Mouse (Mus musculus): ENCODE results near the gene C2cd2. TPM values are rescaled to one million over a fixed set of nuclear protein-coding genes. Genes with fewer than 3 reads are reported as not detected.

Gene C2cd2
- polyA plus RNA-seq, 1 experiment from 2014 or later, result 19.4 TPM

GRCm38 (mm10) chr16:97909356-97909755 lies 53.0 kb downstream of the C2cd2 start:
- H3K9ac ChIP-seq (ENCODE audit: low read depth, low read length), result no peak overlapping the region
- no peak overlapping the region for H3K4me3 ChIP-seq (ENCODE audit: low read length)
- no peak overlapping the region for H3K4me2 ChIP-seq (ENCODE audit: low read length)
- H3K4me1 ChIP-seq (ENCODE audit: control insufficient read depth, insufficient read depth, low read depth, low read length), result no peaks in the 10 kb centered on the region
- no peaks in the 10 kb centered on the region for H3K9me3 ChIP-seq (ENCODE audit: control insufficient read depth, low read length)
- no peak overlapping the region for H3K27ac ChIP-seq (ENCODE audit: low read depth, low read length)
- H3K36me3 ChIP-seq (ENCODE audit: control insufficient read depth, insufficient read depth, low read length), result peaks cover 2% of the 10 kb centered on the region; the same call in 1 of the 2 replicates
- ATAC-seq, result no peak
- H3K27me3 ChIP-seq (replicated peaks; ENCODE audit: control insufficient read depth, insufficient read depth, low read length), result no peaks in the 10 kb centered on the region
- 100% methylated on average over 1 of the region's 1 CpGs for WGBS

DNA sequence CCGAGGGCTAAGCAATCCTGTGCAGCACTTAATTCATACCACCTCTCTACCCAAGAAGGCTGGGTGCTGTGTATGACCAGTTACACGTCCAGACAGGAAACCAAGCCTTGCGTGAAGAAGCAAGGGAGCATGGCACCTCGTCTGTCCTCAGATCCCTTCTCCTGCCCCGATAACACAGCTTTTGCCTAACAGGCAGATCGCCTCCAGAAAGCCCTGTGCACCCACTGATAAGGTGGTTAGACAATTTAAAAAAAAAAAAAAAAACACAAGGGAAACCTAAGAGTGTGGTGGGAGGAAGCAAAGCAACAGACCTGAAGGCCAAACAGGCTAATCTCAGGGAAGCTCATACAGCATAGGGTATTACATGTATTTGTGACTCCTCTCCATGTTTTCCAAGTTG lies 54.9 kb downstream of the C2cd2 start:
- H3K27me3 ChIP-seq (replicated peaks; ENCODE audit: control insufficient read depth, insufficient read depth, low read length), result no peaks in the 10 kb centered on the region
- H3K9ac ChIP-seq (ENCODE audit: low read depth, low read length), result no peak overlapping the region
- no peak overlapping the region for H3K27ac ChIP-seq (ENCODE audit: low read depth, low read length)
- H3K4me3 ChIP-seq (ENCODE audit: low read length), result no peak overlapping the region
- H3K36me3 ChIP-seq (ENCODE audit: control insufficient read depth, insufficient read depth, low read length), result peaks cover 2% of the 10 kb centered on the region; the same call in 1 of the 2 replicates
- H3K9me3 ChIP-seq (ENCODE audit: control insufficient read depth, low read length), result no peaks in the 10 kb centered on the region
- no peak overlapping the region for H3K4me2 ChIP-seq (ENCODE audit: low read length)
- ATAC-seq, result no peak
- no peaks in the 10 kb centered on the region for H3K4me1 ChIP-seq (ENCODE audit: control insufficient read depth, insufficient read depth, low read depth, low read length)
- 92% methylated on average over 6 of the region's 6 CpGs for WGBS

GRCm38 (mm10) chr16:97906337-97906736 lies 56.1 kb downstream of the C2cd2 start:
- no peak overlapping the region for H3K4me3 ChIP-seq (ENCODE audit: low read length)
- no peaks in the 10 kb centered on the region for H3K36me3 ChIP-seq (ENCODE audit: control insufficient read depth, insufficient read depth, low read length)
- H3K9me3 ChIP-seq (ENCODE audit: control insufficient read depth, low read length), result no peaks in the 10 kb centered on the region
- no peak overlapping the region for H3K9ac ChIP-seq (ENCODE audit: low read depth, low read length)
- H3K4me1 ChIP-seq (ENCODE audit: control insufficient read depth, insufficient read depth, low read depth, low read length), result no peaks in the 10 kb centered on the region
- no peak for ATAC-seq
- H3K4me2 ChIP-seq (ENCODE audit: low read length), result no peak overlapping the region
- no peak overlapping the region for H3K27ac ChIP-seq (ENCODE audit: low read depth, low read length)
- no peaks in the 10 kb centered on the region for H3K27me3 ChIP-seq (replicated peaks; ENCODE audit: control insufficient read depth, insufficient read depth, low read length)

GRCm38 (mm10) chr16:97905449-97905991 lies 56.9 kb downstream of the C2cd2 start:
- Histone ChIP-seq H3K4me2 (ENCODE audit: low read length) (no peak overlapping the region), H3K27ac (ENCODE audit: low read depth, low read length) (no peak overlapping the region), H3K4me3 (ENCODE audit: low read length) (no peak overlapping the region), H3K9me3 (ENCODE audit: control insufficient read depth, low read length) (no peaks in the 10 kb centered on the region), H3K36me3 (ENCODE audit: control insufficient read depth, insufficient read depth, low read length) (no peaks in the 10 kb centered on the region), H3K4me1 (ENCODE audit: control insufficient read depth, insufficient read depth, low read depth, low read length) (no peaks in the 10 kb centered on the region), H3K27me3 (replicated peaks; ENCODE audit: control insufficient read depth, insufficient read depth, low read length) (no peaks in the 10 kb centered on the region), H3K9ac (ENCODE audit: low read depth, low read length) (no peak overlapping the region)
- WGBS, result 80% methylated on average over 2 of the region's 2 CpGs
- ATAC-seq, result no peak

DNA sequence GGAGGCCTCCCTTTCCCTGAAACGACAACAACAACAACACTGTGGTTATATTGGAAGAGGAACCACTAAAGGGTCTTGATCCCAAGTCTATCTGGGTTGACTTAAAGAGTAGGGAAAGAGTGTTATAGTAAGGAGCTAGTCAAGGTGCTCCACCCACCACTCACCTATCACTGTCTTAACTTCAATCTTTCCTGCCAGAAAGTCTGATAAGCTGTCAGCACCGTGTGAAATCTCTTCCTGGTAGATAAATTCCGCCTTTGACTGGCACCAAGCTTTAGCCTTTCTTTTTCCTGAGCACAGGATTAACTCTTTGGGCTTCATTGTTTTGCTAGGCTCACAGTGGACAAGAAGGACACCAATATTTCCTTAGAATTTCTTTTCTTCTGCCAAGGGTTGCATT lies 58.4 kb downstream of the C2cd2 start:
- H3K27ac ChIP-seq (ENCODE audit: low read depth, low read length), result no peak overlapping the region
- no peaks in the 10 kb centered on the region for H3K9me3 ChIP-seq (ENCODE audit: control insufficient read depth, low read length)
- no peaks in the 10 kb centered on the region for H3K27me3 ChIP-seq (replicated peaks; ENCODE audit: control insufficient read depth, insufficient read depth, low read length)
- no peak for ATAC-seq
- WGBS, result 88% methylated on average over 3 of the region's 3 CpGs
- H3K4me2 ChIP-seq (ENCODE audit: low read length), result no peak overlapping the region
- no peaks in the 10 kb centered on the region for H3K36me3 ChIP-seq (ENCODE audit: control insufficient read depth, insufficient read depth, low read length)
- H3K4me3 ChIP-seq (ENCODE audit: low read length), result no peak overlapping the region
- H3K9ac ChIP-seq (ENCODE audit: low read depth, low read length), result no peak overlapping the region
- H3K4me1 ChIP-seq (ENCODE audit: control insufficient read depth, insufficient read depth, low read depth, low read length), result no peaks in the 10 kb centered on the region

GRCm38 (mm10) chr16:97897346-97898024 lies 64.9 kb downstream of the C2cd2 start:
- Histone ChIP-seq H3K4me3 (ENCODE audit: low read length) (no peak overlapping the region), H3K27me3 (replicated peaks; ENCODE audit: control insufficient read depth, insufficient read depth, low read length) (no peaks in the 10 kb centered on the region), H3K9ac (ENCODE audit: low read depth, low read length) (no peak overlapping the region), H3K27ac (ENCODE audit: low read depth, low read length) (no peak overlapping the region), H3K4me1 (ENCODE audit: control insufficient read depth, insufficient read depth, low read depth, low read length) (no peaks in the 10 kb centered on the region), H3K9me3 (ENCODE audit: control insufficient read depth, low read length) (no peaks in the 10 kb centered on the region), H3K4me2 (ENCODE audit: low read length) (no peak overlapping the region), H3K36me3 (ENCODE audit: control insufficient read depth, insufficient read depth, low read length) (no peaks in the 10 kb centered on the region)
- 69% methylated on average over 5 of the region's 5 CpGs for WGBS
- no peak for ATAC-seq

DNA sequence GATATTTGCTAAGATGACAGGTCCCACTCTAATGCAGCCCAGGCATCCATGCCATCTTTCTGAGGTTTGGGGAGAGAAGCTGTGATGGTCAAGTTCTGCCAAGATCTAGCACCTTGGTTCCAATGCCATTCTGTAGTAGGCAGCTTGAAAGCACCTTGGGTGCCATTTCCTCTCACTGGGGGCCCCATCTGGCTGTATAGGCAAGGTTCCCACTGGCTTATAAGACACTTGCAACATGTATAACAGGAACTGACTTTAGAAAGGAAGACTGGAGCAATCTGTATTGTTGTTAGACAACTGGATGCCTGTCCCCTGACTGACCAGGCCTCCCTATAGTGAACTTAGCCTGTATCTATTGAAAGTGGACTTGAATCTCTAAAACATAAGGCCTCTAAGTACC lies 74.6 kb downstream of the C2cd2 start:
- Histone ChIP-seq H3K4me1 (ENCODE audit: control insufficient read depth, insufficient read depth, low read depth, low read length) (no peaks in the 10 kb centered on the region), H3K9ac (ENCODE audit: low read depth, low read length) (no peak overlapping the region)
- ATAC-seq, result no peak

DNA sequence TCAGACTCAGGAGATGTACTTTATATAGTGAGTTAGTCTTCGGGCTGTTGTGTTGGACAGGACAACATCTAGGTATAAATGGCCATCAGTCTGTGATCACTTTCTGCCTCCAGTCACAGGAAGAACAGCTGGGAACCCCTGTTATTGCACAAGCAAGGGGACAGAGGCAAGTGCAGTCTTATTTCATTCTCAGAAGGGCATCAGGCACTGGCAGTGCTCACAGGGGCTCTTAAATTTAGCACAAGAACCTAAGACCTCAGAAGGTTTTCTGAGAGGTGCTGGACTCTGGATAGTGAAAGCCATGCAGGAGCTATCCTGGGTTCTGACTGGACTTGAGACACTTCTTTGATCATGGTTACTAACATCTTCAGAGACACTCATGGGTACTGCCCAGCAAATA lies 78.7 kb downstream of the C2cd2 start:
- no peak overlapping the region for H3K4me2 ChIP-seq (ENCODE audit: low read length)
- no peaks in the 10 kb centered on the region for H3K4me1 ChIP-seq (ENCODE audit: control insufficient read depth, insufficient read depth, low read depth, low read length)
- no peak overlapping the region for H3K27ac ChIP-seq (ENCODE audit: low read depth, low read length)
- peaks cover 4% of the 10 kb centered on the region; the same call in 1 of the 2 replicates for H3K36me3 ChIP-seq (ENCODE audit: control insufficient read depth, insufficient read depth, low read length)
- H3K4me3 ChIP-seq (ENCODE audit: low read length), result no peak overlapping the region
- H3K9me3 ChIP-seq (ENCODE audit: control insufficient read depth, low read length), result no peaks in the 10 kb centered on the region
- H3K27me3 ChIP-seq (replicated peaks; ENCODE audit: control insufficient read depth, insufficient read depth, low read length), result no peaks in the 10 kb centered on the region
- no peak for ATAC-seq
- no peak overlapping the region for H3K9ac ChIP-seq (ENCODE audit: low read depth, low read length)
- WGBS, result 100% methylated on average over 1 of the region's 1 CpGs

More for the DNA sequence above, 74.6 kb downstream of the C2cd2 start:
- Histone ChIP-seq H3K27ac (ENCODE audit: low read depth, low read length) (no peak overlapping the region), H3K4me2 (ENCODE audit: low read length) (no peak overlapping the region), H3K27me3 (replicated peaks; ENCODE audit: control insufficient read depth, insufficient read depth, low read length) (no peaks in the 10 kb centered on the region), H3K9me3 (ENCODE audit: control insufficient read depth, low read length) (no peaks in the 10 kb centered on the region), H3K36me3 (ENCODE audit: control insufficient read depth, insufficient read depth, low read length) (no peaks in the 10 kb centered on the region), H3K4me3 (ENCODE audit: low read length) (no peak overlapping the region)

DNA sequence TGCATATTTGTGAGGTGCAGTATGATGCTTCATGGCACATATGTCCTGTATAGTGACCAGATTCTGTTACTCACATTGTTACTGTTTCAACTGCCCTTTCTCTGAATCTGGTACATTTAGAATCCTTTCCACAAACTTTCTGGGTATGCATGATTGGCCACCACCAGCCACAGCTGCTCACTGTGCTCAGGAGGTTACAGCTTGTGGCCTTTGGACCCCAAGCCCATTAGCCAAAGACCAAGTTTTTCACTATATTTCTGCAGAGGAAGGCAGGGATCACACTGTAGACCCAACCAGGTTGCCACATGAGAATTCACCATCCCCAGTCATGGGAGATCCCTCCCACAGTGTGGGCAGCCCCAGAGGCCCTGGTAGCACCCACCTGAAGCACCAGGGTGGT lies 79.5 kb downstream of the C2cd2 start:
- Histone ChIP-seq H3K9ac (ENCODE audit: low read depth, low read length) (no peak overlapping the region), H3K36me3 (ENCODE audit: control insufficient read depth, insufficient read depth, low read length) (peaks cover 4% of the 10 kb centered on the region; the same call in 1 of the 2 replicates), H3K4me1 (ENCODE audit: control insufficient read depth, insufficient read depth, low read depth, low read length) (no peaks in the 10 kb centered on the region), H3K9me3 (ENCODE audit: control insufficient read depth, low read length) (no peaks in the 10 kb centered on the region), H3K27me3 (replicated peaks; ENCODE audit: control insufficient read depth, insufficient read depth, low read length) (no peaks in the 10 kb centered on the region), H3K4me3 (ENCODE audit: low read length) (no peak overlapping the region), H3K4me2 (ENCODE audit: low read length) (no peak overlapping the region), H3K27ac (ENCODE audit: low read depth, low read length) (no peak overlapping the region)
- no peak for ATAC-seq

All from hindbrain, embryonic 16.5 days (tissue).